Mouse (Mus musculus) cerebellum, postnatal 25 days (tissue): ENCODE data around the gene Syt8.
"Not testable (repeated sequence)": the region's sequence is repeated elsewhere in the genome, so short reads cannot be mapped to it uniquely, and the experiment has no call there.

Experiments
- DNase-seq, 2 experiments: peaks; one replicate each; pipeline ENCODE4 v3.0.0; 2021; ENCODE audit warnings: mixed read lengths in 2 of 2

Syt8 gene

DNA sequence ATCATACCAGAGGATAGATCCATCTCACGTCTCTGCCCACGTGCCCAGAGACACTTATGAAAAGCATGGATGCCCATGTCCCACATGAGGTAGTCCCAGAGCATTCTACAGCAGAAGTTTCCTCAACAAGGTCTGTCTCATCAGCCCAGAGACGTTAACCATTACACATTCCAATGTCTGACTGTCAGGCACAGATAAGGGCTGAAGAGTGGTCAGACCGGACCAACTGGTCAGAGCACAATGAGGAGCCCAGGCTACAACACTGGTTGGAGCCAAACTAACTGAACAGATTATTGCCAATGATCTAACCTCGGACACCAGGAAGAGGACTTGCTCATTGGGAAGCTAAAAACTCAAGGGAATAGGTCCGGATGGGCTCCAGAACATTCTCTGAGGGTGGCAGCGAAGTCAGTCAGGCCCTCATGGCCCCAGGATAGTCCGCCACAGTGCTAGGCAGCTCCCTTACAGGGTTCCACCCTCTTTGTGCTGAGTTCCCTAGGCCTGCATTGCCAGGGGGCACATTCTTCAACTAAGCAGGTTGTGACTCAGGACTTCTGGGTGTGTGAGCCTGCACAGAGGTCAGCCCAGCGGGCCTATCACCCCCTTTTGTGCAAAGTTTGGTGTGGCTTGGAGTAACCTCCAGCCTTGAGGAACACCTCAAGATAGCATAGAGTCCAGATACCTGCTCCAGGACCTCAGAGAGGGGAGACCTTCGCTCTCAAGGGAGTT lies at the start of gene Syt8:
Gene Syt8 (plus strand): TSS at position 714 of the 729 bp plus-strand sequence.
- no peak for DNase-seq

DNA sequence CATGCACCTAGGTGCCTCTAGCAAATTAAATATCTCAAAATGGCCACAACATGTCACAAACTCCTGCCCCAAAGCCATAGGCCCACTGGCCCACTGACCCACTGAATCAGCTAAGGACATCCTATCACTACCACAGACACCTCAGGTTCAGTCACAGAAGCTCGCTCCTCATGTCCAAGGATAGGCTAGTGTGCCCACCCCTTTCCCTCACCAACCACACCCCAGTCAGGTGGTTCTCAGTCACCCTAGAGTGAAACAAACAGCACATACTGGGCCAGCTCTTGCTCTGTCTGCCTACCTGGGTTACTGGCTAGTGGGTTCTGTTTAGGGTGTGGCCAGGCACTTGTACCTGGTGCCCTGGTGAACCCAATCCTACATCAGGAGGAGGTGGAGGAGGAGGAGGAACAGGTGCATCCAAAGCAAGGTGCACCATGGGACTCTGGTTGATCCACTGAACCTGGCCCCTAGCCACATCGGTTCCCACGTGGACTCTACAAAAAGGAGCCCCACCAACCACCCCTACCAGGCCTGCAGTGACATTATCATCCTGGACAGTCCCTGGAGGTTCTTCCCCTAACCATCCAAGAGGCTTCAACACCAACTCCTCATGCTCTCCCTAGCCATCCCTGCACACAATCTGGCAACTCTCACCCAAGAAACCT lies 48.8 kb upstream of the Syt8 start:
- no peak for DNase-seq

DNA sequence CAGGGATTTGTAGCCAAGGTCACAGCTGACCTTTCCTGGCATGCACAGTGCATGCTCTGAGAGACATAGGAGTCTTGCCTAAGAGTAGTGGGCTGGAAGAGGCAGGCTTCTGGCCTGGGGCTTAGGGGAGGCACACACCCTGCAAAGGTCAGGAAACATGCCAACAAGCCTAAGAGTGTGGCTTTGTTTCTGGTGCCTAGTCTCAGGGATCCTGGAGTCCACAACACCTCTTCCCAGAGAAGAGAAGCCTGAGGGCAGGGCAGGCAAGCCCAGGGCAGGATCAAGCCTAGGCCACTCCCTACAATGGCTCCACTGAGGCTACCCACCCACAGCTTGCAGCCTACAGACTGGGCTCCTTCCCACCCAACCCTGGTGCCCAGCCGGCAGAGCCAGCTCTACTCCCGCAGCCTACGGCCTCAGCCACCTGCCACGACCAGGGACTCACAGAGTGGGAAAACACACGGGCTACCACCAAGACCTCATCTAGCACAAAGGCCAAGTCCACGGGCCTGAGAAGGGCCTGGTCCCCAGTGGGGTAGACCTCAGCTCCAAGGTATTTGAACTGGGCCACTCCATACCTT lies 47.9 kb upstream of the Syt8 start:
- DNase-seq = peak; percentile 34 to 47

DNA sequence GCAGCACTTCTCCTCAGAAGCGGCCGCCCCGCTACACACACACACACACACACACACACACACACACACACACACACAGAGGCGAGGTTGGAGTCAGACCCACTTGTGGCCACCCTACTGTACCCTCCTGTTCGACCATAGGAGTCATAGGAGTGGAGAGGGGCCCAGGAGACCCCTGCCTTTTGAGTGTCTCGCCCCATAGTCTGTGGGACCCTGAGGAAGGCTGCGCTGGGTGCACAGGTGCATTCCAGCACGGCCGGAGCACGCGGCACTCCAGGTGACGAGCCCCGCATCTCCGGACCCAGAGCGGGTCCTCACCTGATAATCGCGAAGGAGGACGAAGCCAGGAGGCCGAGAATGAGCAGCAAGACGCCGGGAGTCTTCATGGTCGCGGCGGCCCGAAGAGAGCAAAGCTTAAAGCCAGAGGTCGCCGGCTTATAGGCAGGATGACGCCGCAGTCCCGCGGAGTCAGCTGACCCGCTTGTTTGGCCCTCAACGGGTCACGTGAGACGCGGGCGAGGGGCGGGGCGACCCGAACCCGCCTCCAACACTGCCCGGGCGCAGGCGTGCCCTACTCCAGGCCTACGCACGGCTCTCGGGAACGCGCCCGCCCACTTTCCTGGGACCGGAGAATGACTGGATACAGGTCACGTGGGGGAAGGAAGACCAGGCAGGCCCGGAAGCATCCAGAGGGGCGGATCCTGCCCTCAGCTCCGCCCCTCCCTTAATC lies 47.1 kb upstream of the Syt8 start, which contains the start of gene Ctsd:
Gene Ctsd (minus strand): TSS at position 620 of the 730 bp plus-strand sequence.
- DNase-seq = peak; percentile 98 to 99

DNA sequence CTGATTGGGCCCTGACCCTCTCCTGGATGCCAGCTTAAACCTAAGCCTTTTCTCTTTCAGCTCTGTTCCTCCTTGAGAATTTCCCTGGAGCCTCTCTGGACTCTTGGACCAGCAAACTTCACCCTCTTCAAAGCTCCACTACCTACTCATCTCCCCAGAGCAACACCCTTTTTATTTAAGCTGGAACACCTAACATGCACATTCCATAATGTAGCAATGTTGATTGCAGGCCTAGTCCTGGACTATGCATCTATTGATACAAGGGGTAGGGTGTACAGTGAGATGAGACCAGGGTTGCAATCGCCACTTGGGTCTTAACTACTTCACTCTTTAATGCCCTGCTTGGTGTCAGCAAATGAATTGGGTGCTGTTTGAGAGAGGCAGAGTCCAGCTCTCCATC lies 46.5 kb upstream of the Syt8 start:
- DNase-seq = no peak

DNA sequence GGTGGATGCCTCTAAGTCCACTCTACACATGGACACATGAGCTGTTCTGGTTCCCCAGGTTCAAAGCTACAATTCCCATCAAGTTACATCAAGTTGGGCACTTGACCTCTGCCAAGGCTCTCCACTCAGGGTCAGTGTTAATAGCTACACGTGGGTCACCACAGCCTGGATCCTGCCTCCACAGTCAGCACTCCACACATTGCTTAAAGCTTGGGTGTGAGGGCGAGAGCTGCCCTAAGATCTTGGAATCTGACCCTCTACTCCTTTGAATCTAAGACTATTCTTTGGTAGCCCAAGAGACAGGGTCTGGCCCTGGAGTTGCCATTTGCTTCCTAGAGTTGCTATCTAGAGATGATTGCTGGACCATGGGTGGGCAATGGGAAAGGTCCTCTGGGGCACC lies 45.9 kb upstream of the Syt8 start:
- no peak for DNase-seq

DNA sequence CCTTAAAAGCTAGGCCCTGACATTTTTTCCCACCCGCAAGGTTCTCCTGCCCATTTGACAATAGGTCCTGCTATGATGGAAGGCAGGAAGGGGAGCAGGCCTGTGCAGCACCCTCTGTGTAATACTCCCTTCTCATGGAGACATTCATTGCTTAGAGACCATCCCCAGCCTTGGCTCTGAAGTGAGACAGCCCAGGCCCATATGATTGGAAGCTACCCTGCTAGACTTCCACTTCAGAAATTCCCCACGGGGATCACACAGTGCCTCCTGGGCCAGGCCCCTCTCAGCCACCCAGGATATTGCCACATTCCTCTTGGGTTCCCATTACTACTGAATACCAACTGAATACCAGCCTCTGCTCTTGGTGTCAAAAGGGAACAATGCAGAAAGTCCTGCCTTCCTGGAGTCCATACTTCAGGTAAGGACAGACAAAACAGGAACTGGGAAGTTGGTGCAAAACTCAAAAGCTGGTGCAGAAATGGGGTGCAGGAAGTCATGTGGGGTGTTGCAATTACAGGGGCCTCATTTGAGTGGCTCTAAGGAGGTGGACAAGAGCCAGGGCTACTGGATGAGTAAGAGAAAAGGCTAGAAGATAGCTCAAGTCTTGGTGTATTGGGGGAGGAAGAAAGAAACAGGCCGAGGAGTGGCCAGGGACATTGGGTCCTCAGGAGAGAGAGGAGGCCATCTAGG lies 44.5 kb upstream of the Syt8 start:
- no peak for DNase-seq

DNA sequence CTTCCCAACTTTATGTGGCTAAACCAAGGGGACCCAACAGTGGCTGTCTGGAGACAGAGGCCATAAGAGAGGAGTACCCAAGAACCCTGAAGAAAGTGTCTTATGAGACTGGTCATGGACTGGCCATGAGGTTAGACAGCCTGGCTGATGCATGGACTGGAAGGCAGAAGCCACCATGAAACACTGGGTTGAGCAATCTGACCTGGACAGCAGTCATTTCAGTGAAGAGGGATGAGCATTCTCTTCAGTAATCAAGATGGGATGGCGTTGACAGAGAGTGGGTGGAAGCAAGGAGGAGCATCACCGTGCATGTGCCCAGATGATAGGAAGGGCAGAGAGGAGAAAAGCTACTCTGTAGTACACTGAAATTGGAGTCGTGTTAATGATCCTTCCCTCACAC lies 43.5 kb upstream of the Syt8 start:
- no peak for DNase-seq

DNA sequence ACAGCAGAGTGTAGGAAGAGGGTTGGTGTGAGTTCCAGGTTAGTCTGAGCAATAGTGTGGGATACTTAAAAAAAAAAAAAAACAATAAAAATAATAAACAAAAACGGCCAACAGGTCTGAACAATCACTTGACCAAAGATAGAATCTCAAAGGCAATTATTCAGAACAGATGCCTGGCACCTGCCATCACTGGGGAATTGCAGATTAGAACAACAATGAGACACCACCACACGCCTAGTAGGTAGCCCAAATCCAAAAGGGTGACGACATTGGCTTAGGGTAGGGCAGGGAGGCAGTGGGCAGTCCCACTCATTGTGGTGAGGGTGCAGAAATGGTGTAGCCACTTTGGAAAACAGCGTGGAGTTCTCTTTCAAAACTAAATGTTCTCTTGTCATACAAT lies 43.0 kb upstream of the Syt8 start:
- DNase-seq = no peak

DNA sequence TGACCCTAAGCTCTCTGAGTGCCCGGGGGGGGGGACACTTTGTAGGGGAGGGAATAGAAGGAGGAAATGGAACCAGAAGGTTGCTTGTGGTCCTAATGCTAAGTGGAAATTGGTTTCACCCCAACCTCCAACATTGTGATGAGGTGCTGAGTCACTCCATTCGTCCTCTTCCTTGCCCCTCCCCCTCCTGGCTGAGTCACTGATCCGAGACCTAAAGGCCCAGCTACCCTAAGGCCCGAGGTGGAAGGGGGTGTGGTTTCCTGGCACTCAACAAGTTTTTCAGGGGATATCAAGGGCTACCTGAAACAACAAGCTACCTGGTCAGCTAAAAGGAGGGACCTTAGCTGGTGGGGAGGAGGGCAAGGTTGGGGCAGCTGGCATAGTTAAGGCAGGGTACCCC lies 41.5 kb upstream of the Syt8 start:
- no peak for DNase-seq

DNA sequence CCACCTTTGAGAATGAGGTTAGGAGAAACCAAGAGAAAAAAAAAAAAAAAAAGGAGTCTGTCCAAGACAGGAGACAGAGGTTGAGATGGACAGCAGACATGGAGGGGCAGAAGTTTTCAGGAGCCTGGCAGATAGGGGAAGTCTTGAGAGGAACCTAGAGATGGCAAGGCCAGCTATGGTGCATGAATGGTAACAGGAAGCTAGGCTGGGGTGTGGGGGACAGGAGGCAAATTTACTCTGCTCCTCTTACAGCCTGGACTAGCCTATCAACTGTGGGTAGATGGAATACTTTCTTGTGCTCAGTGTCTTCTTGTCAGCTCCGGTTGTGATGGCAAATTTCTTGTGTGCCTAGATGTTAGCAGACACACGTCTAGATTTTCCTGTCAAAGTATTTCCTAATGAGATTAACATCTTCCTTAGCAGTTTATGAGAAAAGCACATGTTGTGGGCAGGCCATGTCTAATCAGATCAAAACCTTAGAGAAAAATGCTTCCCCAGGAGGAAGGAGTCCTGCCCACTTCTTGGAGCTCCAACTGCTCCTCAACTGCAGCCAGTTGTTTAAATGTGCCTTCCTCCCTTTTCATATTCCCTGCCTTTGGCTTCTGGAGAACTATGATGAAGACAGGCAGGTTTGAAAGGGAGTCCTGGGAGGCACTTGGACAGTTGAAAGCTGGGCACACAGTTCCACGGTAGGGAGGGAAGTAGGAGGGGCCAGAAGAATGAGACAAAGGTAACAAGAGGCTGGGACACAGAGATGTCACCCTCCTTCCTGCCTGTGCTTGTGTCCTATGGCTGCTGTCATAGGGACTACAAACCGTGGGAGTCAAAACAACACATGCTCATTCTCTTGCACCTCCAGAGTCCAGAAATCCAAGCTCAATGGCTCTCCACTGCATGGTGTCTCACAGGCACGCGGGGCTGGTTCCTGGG lies 40.1 kb upstream of the Syt8 start:
- DNase-seq = no peak

DNA sequence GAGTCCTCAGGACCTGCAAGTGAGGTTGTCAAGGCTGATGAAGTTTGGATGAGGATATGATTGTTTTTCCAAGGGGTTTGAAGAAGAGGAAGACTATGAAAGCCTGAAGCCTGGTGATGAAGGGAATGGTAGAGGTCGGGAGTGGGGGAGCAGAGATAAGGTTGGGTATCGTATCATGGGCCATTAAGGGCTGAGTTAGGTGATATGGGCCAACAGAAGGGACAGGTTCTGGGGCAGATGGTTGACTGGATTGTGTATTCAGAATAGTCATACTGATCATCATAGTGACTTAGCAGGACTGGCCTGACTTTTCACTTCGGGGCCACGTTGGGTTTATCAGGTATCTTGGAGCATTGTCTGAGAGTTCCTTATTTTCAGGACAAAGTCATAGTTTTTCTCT lies 39.2 kb upstream of the Syt8 start:
- no peak for DNase-seq

DNA sequence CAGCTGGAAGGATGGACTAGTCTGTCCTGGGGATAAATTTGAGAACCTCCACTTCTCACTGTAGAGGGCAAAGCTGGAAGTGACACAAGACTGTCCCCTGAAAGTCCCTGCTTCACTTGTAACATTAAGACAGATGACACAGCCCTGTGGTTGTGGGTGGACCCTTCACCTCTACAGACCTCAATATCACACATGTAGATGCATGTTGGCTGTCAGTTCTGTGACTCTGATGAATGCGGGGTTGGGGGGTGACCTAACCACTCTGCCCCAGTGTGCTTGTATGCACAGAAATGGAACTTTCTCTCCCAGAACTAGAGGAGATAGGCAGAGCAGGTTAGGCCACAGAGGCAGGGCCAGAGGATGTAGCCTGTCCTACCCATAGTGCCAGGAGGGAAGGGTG lies 38.0 kb upstream of the Syt8 start:
- no peak for DNase-seq

DNA sequence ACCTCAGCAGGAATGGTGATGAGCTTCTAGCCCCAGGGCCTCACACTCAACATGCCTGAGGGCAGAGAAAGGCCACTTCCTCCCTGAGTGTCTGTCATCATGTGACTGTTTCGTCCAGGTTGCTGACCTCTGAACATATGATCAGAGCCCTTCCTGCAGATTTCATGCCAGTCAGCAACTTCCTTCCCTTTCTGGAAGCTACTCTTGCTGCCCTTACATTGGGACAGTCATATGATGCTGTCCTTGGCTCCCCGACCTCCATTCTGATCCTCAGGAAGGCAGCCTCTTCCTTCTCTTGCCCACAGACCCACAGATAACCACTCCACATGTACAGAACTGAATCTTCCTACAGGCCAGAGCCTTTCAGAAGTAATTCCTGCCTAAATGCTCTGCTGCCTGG lies 36.6 kb upstream of the Syt8 start:
- no peak for DNase-seq

DNA sequence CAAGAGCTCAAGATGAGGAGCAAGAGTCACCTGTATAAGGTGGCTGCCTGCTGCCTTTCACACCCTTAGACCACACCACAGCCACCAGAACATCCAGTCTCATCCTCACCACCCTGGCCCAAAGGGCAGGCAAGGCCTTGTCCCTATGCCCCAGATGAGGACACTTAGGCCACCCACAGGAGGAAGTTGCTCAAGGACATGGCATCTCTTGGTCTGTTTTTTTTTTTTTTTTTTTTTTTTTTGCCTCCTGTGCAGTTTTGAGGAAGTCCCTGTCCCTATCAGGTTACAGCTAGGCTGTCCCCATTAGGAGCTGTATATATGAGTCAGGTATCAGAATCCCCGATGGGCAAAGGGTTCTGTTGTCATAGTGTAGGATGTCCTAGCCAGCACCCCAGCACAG lies 35.4 kb upstream of the Syt8 start:
- no peak for DNase-seq

DNA sequence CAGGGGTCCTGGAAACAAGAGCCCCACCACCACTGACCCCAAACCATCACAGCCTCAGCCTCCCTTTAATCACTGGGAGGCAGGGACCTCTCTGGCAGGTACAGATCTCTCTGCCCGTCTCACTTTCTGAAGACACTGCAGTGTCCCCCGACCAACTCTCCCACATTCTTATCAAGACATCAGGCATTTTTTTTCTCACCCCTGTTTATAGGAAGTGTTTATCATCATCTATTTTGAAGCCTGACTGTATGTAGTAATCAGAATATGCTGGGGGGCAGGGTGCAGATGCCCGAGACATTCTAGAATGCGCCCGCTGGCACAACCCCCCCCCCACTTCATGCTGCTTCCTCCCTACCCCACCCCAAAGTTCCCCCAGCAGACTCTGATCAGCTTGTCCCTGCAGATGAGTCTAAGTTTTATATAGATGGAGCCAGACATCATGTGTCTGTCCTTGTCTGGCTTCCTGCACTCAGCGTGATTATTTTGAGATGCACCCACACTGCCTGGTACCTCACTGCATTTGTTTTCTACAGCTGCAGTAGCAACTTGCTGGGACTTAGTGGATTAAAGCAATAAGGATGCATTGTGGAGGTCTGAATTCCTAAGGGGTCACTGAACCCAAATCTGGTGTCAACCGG lies 34.4 kb upstream of the Syt8 start:
- no peak for DNase-seq

DNA sequence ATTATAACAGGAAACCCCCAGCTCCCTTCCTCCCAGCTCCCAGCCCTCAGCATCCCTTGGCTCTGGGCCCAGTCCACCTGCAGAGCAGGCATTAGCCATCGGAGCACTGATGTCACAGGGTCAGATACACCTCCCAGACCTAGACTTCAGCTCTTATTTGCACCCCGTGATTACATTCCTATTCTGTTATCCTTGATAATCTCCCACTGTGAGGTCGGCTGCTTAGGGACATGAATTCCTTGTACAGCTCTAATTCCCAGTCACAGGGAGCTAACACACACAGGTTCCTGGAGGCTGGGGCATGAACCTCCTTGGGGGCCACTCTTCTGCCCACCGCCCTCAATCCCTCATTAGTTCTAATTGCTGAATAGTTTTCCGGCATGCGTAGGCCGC lies 33.9 kb upstream of the Syt8 start:
- no peak for DNase-seq

DNA sequence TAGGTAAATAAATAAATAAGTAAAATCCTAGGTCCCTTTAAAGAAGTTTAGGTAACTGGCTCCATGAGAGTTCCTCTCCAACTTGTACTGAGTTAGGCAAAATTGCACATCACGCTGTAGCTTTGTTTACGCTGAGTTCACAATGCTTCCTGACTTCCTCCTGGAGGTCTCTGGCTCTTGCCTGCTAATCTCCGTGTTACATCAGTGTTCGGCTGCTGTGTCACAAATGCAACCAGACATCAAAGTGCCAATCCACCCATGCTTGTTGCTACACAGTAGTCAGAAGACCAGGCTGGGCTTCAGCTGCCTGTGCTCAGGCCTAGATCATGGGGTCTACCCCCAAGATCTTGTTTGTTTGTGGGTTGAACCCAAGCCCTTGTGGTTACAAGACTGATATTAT lies 31.1 kb upstream of the Syt8 start:
- no peak for DNase-seq

DNA sequence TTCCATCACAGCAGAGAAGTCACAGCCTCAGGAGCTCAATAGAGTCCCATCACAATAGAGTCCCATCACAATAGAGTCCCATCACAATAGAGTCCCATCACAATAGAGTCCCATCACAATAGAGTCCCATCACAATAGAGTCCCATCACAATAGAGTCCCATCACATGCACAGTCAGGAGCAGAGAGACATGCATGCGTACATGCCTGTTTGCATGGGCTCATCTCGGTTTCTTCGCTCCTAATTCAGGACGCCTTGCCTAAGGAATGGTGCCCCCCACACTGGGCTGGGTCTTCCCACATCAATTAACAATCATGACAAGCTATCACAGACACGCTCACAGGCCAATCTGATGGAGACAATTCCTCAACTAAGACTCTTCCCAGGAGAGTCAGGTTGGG lies 29.5 kb upstream of the Syt8 start:
- DNase-seq = not testable (repeated sequence)

DNA sequence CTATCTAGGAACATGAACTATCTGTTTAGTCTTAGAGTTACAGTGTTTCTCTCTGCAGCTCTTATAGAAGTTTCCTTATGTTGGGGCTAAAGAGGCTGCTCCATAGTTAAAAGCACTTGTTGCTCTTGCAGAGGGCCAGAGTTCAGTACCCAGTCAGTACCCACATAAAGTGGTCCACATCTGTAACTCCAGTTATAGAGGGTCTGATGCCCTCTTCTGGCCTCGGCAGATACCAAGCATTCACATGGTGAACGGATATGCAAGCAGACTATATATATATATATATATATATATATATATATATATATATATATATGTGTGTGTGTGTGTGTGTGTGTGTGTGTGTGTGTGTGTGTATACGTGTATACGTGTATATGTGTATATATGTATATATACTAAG lies 26.7 kb upstream of the Syt8 start:
- DNase-seq = no peak

DNA sequence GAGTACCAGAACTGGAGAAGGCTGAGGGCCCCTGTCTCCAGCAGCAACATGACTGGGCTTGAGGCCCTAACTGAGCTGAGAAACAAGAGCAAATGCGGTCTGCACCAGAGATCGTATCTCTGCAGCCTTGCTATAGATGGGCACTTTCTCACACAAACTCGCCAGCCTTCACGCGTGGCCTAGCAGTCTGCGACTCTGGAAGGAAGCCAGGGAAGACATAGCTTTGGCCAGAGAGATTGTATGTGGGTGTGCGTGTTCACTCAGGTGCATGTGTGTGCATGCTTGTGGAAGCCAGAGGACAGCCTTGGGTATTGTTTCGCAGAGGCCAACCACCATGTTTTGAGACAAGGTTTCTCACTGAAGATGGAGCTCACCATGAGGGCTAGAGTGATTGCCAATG lies 26.0 kb upstream of the Syt8 start:
- DNase-seq = no peak
